Mouse (Mus musculus) frontal cortex, adult (tissue): ENCODE results near the gene Ebf4.

Experiments
- ATAC-seq: cut with Nextera tagmentation; 2 replicates; pipeline ENCODE4 v1.9.2; 2017; ENCODE audit warnings: mild to moderate bottlenecking, moderate library complexity, mixed read lengths; ENCODE audit not compliant: low TSS enrichment

Ebf4 gene

GRCm38 (mm10) chr2:130386212-130386611, 91.2 kb downstream of the Ebf4 start:
- ATAC-seq: no peak

- ATAC-seq: no peak
Observed at GRCm38 (mm10) chr2:130388796-130389195, 93.8 kb downstream of the Ebf4 start.

DNA sequence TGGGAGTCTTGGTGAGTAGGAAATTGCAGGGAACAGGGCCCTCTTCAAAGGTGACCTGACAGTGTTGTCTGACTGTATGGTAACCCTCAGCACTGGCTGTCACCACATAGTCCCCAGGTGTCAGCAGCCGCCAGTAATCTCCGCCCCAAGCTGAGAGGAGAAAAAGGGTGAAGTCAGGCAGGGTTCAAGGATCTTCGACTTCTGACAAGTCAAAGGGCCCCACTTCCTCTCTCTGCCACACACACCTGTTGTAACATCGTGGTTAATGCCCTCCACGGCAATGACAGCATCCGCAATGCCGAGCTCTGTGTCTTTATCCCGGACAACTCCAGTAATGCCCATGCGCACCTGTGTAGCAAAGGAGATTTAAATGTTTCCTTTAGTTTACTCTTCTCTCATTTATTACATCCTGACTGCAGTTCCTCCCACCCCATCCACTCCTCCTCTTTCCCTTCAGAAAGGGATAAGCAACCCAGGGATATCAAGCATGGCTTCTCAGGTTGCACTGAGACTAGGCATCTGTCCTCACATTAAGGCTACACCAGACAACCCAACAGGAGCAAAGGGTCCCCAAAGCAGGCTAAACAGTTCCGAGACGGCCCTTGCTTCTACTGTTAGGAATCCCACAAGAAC, 96.1 kb downstream of the Ebf4 start:
- no peak for ATAC-seq

DNA sequence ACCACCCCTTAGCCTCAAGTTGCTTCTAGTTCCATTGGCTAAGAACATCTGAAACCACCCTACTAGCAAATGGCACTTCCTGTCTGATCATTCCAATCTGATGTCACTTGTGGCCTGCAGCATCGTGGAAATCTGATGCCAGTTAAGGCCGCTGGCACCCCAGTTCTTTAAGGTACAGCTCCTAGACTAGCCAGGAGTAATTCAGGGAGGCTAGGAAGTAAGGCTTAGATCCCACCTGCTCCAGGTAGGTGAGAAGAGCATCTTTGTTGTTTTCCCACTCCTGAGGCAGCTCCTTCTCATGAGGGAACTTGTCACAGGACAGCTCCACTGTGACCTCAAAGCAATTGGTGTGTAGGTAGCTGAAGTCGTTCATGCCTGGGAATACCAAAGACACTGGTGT, 97.9 kb downstream of the Ebf4 start:
- ATAC-seq: no peak

DNA sequence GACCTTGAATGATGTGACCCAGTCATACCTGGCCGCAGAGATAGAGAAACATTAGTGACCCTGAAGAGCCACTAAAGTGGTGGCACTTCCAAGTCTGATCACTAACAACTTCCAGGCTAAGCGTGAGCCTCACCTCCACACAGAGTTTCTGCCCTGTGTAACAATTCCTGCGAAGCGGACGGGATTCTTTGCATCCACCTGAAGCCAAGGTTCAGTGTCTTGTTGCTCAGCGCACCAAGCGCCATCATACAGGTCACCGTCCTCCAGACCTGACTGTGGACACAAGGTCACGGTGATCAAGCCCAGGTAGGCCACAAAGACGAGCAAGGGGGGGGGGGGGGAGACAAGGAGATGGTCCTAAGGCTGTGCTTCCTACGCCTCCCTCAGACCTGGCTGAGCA, 100.7 kb downstream of the Ebf4 start:
- ATAC-seq: no peak

- peak; percentile 9; the same call in 1 of the 2 replicates for ATAC-seq
Observed at GRCm38 (mm10) chr2:130397186-130397985, 102.4 kb downstream of the Ebf4 start, which contains the start of gene Cpxm1. Cpxm1 (minus strand) TSS chr2:130397574.

DNA sequence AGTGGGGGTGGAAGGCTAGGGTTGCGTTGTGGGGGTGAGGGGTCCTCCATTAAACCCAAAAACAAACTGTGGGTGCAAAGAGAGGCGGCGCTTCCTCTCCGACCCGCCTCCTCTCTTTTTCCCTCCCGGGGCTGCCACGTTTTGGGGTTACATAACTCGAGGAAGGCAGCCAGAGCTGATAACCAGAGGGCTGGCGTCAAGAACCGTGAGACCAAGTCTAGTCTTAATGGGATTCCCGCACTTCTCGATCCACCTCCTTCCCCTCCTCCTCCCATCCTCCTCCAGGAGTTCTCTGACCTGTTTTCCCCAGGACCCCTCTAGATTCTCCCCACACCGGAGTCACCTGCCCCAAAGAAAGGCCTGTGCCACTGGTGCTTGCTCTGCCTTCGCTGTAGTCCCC, 103.1 kb downstream of the Ebf4 start:
- peak; percentile 38; the same call in 1 of the 2 replicates for ATAC-seq

- no peak for ATAC-seq
Observed at GRCm38 (mm10) chr2:130400046-130400445, 105.1 kb downstream of the Ebf4 start.

GRCm38 (mm10) chr2:130401891-130402290, 106.9 kb downstream of the Ebf4 start:
- ATAC-seq: no peak

DNA sequence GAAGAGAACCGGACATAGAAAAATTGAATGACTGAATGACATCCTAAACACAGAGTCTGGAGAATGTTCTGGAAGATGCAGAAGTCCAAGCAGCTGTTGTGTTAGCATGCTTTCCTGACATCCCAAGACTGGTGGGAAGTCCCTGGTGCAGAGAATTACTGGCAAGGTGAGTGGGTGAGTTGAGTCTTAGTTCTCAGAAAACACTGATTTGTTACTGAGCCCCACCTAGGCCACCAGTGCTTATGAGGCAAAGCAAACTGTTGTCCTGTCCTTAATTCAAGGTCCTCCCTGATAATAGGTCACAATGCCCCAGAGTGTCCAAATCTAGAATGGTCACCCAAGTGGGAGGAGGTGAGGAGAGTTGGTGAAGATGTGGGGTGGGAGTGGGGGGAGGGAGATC, 110.0 kb downstream of the Ebf4 start, which contains the start of the genes Gm28372 and 1700020A23Rik:
Gene Gm28372 (plus strand): TSS at position 301 of the 400 bp plus-strand sequence.
Gene 1700020A23Rik (plus strand): TSS at position 321 of the 400 bp plus-strand sequence.
- ATAC-seq: no peak

GRCm38 (mm10) chr2:130406178-130406577, 111.2 kb downstream of the Ebf4 start, which contains the start of gene Tmem239:
Tmem239 (plus strand) TSS chr2:130406478.
- ATAC-seq: no peak

GRCm38 (mm10) chr2:130408194-130408593, 113.2 kb downstream of the Ebf4 start:
- no peak for ATAC-seq

- ATAC-seq: peak; percentile 93
Observed at GRCm38 (mm10) chr2:130411558-130412495, 116.9 kb downstream of the Ebf4 start.

- ATAC-seq: no peak
Observed at GRCm38 (mm10) chr2:130412775-130413174, 117.8 kb downstream of the Ebf4 start.

- no peak for ATAC-seq
Observed at GRCm38 (mm10) chr2:130414094-130414856, 119.3 kb downstream of the Ebf4 start.
